Mouse (Mus musculus): ENCODE results near the gene Kirrel3.

- TF ChIP-seq CTCF (IDR thresholded peaks at IDR 0.05; ENCODE audit: low read depth) = no peak
- TF ChIP-seq EP300 (IDR thresholded peaks at IDR 0.05; ENCODE audit: low read depth) = no peak
Observed at GRCm38 (mm10) chr9:34665361-34666129, 179.9 kb downstream of the Kirrel3 start.
